Mouse (Mus musculus) liver, postnatal 0 days (tissue): ENCODE measurements around the gene Adam19.

Source experiments
- CTCF ChIP-seq: sonication (generic); IDR thresholded peaks from 2 replicates; pipeline ENCODE4 v1.5.1; 2016; ENCODE audit warnings: antibody characterized with exemption, low read depth
- EP300 ChIP-seq: IDR thresholded peaks from 2 replicates; pipeline ENCODE4 v1.6.1; 2016; ENCODE audit warnings: antibody characterized with exemption, low read depth, mild to moderate bottlenecking

DNA sequence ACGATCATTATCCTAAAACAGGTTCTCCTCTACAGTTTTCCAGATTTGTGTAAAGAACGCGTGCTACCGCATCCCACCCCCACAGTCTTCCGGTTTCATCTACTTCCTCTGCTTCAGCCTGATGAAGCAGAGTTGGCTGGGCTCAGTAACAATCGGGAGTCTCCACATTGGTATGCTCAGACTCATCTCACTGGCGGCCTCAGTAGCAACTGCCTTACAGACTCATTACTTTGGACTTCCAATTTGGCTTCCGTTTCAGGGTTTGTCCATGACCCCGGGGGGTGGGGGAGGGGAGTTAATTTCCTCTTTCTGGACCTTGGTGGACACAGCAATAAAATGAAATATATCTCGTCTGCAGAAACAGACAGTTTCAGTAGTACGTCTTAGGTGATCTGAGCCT, 16.5 kb upstream of the Adam19 start:
- TF ChIP-seq CTCF (no peak), EP300 (no peak)
